Comparison of ENCODE assay signal across 19 mouse cellular contexts in genomic region chr9:119614798-119615197, GRCm38 (mm10). TPM values are rescaled to one million over a fixed set of nuclear protein-coding genes. Genes with fewer than 3 reads are reported as not detected.
"Had no signal": no experiment of that assay in that cellular context is flagged by ENCODE, and none has a peak within 500 bp of the region (broad histone marks: within the 10 kb centered on the region; RNA-seq: fewer than 3 reads in every experiment).

No protein-coding gene starts in this region.

- H3K36me3 ChIP-seq: intestine, embryonic 15.5 days; kidney, embryonic 15.5 days; liver, embryonic 13.5 days; midbrain, embryonic 13.5 days; neural tube, embryonic 12.5 days; neural tube, embryonic 15.5 days had no signal

- H3K4me3 ChIP-seq: intestine, embryonic 15.5 days; kidney, embryonic 15.5 days; left cerebral cortex, adult 2 months; liver, embryonic 13.5 days; midbrain, embryonic 13.5 days; neural tube, embryonic 12.5 days; neural tube, embryonic 15.5 days had no signal

- H3K9ac ChIP-seq: intestine, embryonic 15.5 days; kidney, embryonic 15.5 days; liver, embryonic 13.5 days; midbrain, embryonic 13.5 days; neural tube, embryonic 12.5 days; neural tube, embryonic 15.5 days had no signal

- H3K4me2 ChIP-seq: intestine, embryonic 15.5 days; kidney, embryonic 15.5 days; liver, embryonic 13.5 days; midbrain, embryonic 13.5 days; neural tube, embryonic 12.5 days; neural tube, embryonic 15.5 days had no signal

- H3K9me3 ChIP-seq: intestine, embryonic 15.5 days; kidney, embryonic 15.5 days; liver, embryonic 13.5 days; midbrain, embryonic 13.5 days; neural tube, embryonic 12.5 days; neural tube, embryonic 15.5 days had no signal

- H3K27ac ChIP-seq: intestine, embryonic 15.5 days; kidney, embryonic 15.5 days; left cerebral cortex, adult 2 months; liver, embryonic 13.5 days; macrophage; midbrain, embryonic 13.5 days; neural tube, embryonic 12.5 days; neural tube, embryonic 15.5 days had no signal

- DNase-seq: kidney, adult 11 months; kidney, adult 8-10 months; kidney, postnatal 10 days; kidney, postnatal 36 days; liver, embryonic 13.5 days; lung, adult 2 months; thymus, adult 2 months; thymus, postnatal 14 days; thymus, postnatal 4 days had no signal

- H3K4me1 ChIP-seq: intestine, embryonic 15.5 days; kidney, embryonic 15.5 days; liver, embryonic 13.5 days; midbrain, embryonic 13.5 days; neural tube, embryonic 12.5 days; neural tube, embryonic 15.5 days had no signal

- H3K27me3 ChIP-seq: intestine, embryonic 15.5 days; liver, embryonic 13.5 days; neural tube, embryonic 12.5 days; neural tube, embryonic 15.5 days had no signal

- ATAC-seq: intestine, embryonic 15.5 days; midbrain, embryonic 13.5 days; midbrain, embryonic 16.5 days had no signal

RNA-seq across cellular contexts. Expression of gene Scn5a, which starts 36.0 kb away (rescaled TPM):
- total RNA-seq: liver, adult 2 months; megakaryocyte, adult 5-6 weeks had no signal
- polyA plus RNA-seq: liver, adult 2 months; macrophage had no signal
